10 mouse cellular contexts compared by ENCODE assay signal in genomic region chr13:63741879-63742278, GRCm38 (mm10).
DNase-seq lines count a peak whose midpoint lies in the region; ATAC-seq lines count a peak whose summit lies in the region.
"Had no signal": no experiment of that assay in that cellular context is flagged by ENCODE, and none has a peak within 500 bp of the region (broad histone marks: within the 10 kb centered on the region; RNA-seq: fewer than 3 reads in every experiment).

No protein-coding gene starts in this region.

- H3K4me3 ChIP-seq in midbrain, embryonic 14.5 days (replicated peaks; ENCODE audit: low read depth, low read length), result no peak overlapping the region
- no peak overlapping the region for H3K4me3 ChIP-seq in midbrain, embryonic 16.5 days (ENCODE audit: low read depth, low read length)
- H3K4me3 ChIP-seq in hindbrain, embryonic 16.5 days (ENCODE audit: low read length), result no peak overlapping the region
- H3K4me3 ChIP-seq: heart, adult 2 months had no signal

- H3K27ac ChIP-seq in midbrain, embryonic 14.5 days (replicated peaks; ENCODE audit: low read depth, low read length), result no peak overlapping the region
- no peak overlapping the region for H3K27ac ChIP-seq in midbrain, embryonic 16.5 days (ENCODE audit: low read length)
- H3K27ac ChIP-seq in hindbrain, embryonic 16.5 days (ENCODE audit: low read depth, low read length), result no peak overlapping the region
- H3K27ac ChIP-seq: heart, adult 2 months had no signal

- no peaks in the 10 kb centered on the region for H3K27me3 ChIP-seq in midbrain, embryonic 14.5 days (ENCODE audit: control insufficient read depth, insufficient read depth, low read length)
- H3K27me3 ChIP-seq in midbrain, embryonic 16.5 days (ENCODE audit: control insufficient read depth, insufficient read depth, low read depth, low read length), result no peaks in the 10 kb centered on the region
- no peaks in the 10 kb centered on the region for H3K27me3 ChIP-seq in hindbrain, embryonic 16.5 days (replicated peaks; ENCODE audit: control insufficient read depth, insufficient read depth, low read length)

- no peak overlapping the region for H3K9ac ChIP-seq in midbrain, embryonic 14.5 days (replicated peaks; ENCODE audit: low read length)
- H3K9ac ChIP-seq in midbrain, embryonic 16.5 days (ENCODE audit: low read depth, low read length), result no peak overlapping the region
- H3K9ac ChIP-seq in hindbrain, embryonic 16.5 days (ENCODE audit: low read depth, low read length), result no peak overlapping the region

- H3K36me3 ChIP-seq in midbrain, embryonic 14.5 days (ENCODE audit: control insufficient read depth, insufficient read depth, low read length), result no peaks in the 10 kb centered on the region
- no peaks in the 10 kb centered on the region for H3K36me3 ChIP-seq in midbrain, embryonic 16.5 days (ENCODE audit: control insufficient read depth, insufficient read depth, low read length)
- no peaks in the 10 kb centered on the region for H3K36me3 ChIP-seq in hindbrain, embryonic 16.5 days (ENCODE audit: control insufficient read depth, insufficient read depth, low read length)

- H3K4me1 ChIP-seq in midbrain, embryonic 14.5 days (ENCODE audit: control insufficient read depth, insufficient read depth, low read length), result no peaks in the 10 kb centered on the region
- H3K4me1 ChIP-seq in midbrain, embryonic 16.5 days (ENCODE audit: control insufficient read depth, insufficient read depth, low read length), result no peaks in the 10 kb centered on the region
- no peaks in the 10 kb centered on the region for H3K4me1 ChIP-seq in hindbrain, embryonic 16.5 days (ENCODE audit: control insufficient read depth, insufficient read depth, low read depth, low read length)

- peak; percentile 17 to 19 for DNase-seq in frontal cortex, adult 2 months (ENCODE audit: extremely low spot score in 1 of 2, low spot score in 1 of 2)
- DNase-seq in frontal cortex, postnatal 25 days (ENCODE audit: low spot score in 2 of 2), result no peak
- DNase-seq in midbrain, embryonic 14.5 days, result peak; percentile 39
- DNase-seq in telencephalon, adult 2 months (ENCODE audit: low read depth, low spot score), result peak; percentile 1
- DNase-seq in c-Kit-positive CD71-positive TER-119-positive erythroid progenitor cells, embryonic 14.5 days (ENCODE audit: low spot score), result no peak
- DNase-seq in ovary, adult 18-20 months (ENCODE audit: low spot score), result no peak
- DNase-seq: adrenal gland, adult 2 months; heart, adult 2 months had no signal

- no peak for ATAC-seq in midbrain, embryonic 14.5 days (ENCODE audit: low FRiP score, low TSS enrichment)
- ATAC-seq in midbrain, embryonic 16.5 days, result no peak
- peak; percentile 85 for ATAC-seq in hindbrain, embryonic 16.5 days

- no peak overlapping the region for H3K4me2 ChIP-seq in midbrain, embryonic 14.5 days (ENCODE audit: low read length)
- no peak overlapping the region for H3K4me2 ChIP-seq in midbrain, embryonic 16.5 days (ENCODE audit: low read length)
- no peak overlapping the region for H3K4me2 ChIP-seq in hindbrain, embryonic 16.5 days (ENCODE audit: low read length)

- no peaks in the 10 kb centered on the region for H3K9me3 ChIP-seq in midbrain, embryonic 14.5 days (ENCODE audit: control insufficient read depth, low read length)
- H3K9me3 ChIP-seq in midbrain, embryonic 16.5 days (replicated peaks; ENCODE audit: control insufficient read depth, low read length, poor library complexity, severe bottlenecking), result 0 out of 2 replicates have a peak, but pooled peaks cover under 1% of the 10 kb centered on the region
- no peaks in the 10 kb centered on the region for H3K9me3 ChIP-seq in hindbrain, embryonic 16.5 days (ENCODE audit: control insufficient read depth, low read length)

- WGBS in midbrain, embryonic 14.5 days, result 47% methylated on average over 2 of the region's 2 CpGs
- WGBS in midbrain, embryonic 16.5 days, result 41% methylated on average over 2 of the region's 2 CpGs
- WGBS in hindbrain, embryonic 16.5 days, result 36% methylated on average over 2 of the region's 2 CpGs

Comparison
In these comparisons a context has a peak if more than half of its experiments do, and no peak if none do; other contexts are left out.
1. DNase-seq: peak in frontal cortex, adult 2 months (2 of 2), midbrain, embryonic 14.5 days (single experiment) and telencephalon, adult 2 months (single experiment); none in frontal cortex, postnatal 25 days (0 of 2), c-Kit-positive CD71-positive TER-119-positive erythroid progenitor cells, embryonic 14.5 days (single experiment) and ovary, adult 18-20 months (single experiment).